Mouse (Mus musculus): Measurements from ENCODE around the gene Spata45. TPM values are rescaled to one million over a fixed set of nuclear protein-coding genes. Genes with fewer than 3 reads are reported as not detected.

The Spata45 gene
- polyA plus RNA-seq, 1 experiment from 2014 or later: not detected

DNA sequence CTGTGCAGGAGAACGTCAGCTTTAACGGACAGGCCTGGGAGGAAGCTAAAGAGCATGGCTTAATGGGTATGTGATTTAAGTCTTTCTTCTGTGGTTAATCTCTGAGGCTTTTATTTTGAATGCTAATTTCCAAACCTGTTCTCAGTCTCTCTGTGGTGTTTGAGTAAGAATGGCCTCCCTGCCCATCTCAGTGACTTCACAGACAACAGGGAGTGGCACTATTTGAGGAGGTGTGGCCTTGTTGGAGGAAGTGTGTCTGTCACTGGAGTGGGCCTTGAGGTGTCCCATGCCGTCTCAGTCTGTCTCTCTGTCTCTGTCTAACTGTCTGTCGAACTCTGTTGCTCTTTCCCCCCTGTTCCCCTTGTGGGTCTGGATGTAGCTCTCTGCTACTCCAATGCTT is 28.7 kb downstream of the Spata45 start:
- 86% methylated on average over 4 of the region's 4 CpGs for WGBS

DNA sequence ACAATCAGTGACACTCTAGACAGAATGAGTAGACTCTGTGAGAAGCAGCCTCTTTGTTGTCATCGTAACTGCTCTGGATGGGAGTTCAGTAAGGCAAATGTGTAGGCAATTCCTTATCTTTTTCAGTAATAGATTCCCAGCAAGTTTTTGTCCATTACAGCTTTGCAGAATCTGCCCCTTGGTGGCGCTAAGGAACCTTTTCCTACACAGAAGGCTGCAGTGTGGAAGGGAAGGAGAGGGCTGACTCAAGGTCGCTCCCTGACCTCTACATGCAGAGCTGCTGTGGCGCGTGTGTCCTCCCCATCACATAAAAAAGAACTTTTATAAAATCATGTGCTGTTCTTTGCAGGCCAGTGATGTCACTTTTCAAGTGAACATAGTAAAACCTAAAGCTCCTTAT is 31.9 kb downstream of the Spata45 start:
- H3K27ac ChIP-seq (replicated peaks): no peak overlapping the region
- no peaks in the 10 kb centered on the region for H3K9me3 ChIP-seq (replicated peaks)
- ATAC-seq (ENCODE audit: insufficient number of reproducible peaks, low FRiP score, low TSS enrichment, low read depth): no peak
- no peak overlapping the region for H3K4me2 ChIP-seq (replicated peaks)
- no peak overlapping the region for H3K9ac ChIP-seq
- H3K4me3 ChIP-seq (replicated peaks): no peak overlapping the region
- H3K36me3 ChIP-seq: peaks cover 59% of the 10 kb centered on the region
- no peaks in the 10 kb centered on the region for H3K27me3 ChIP-seq
- peaks cover 7% of the 10 kb centered on the region for H3K4me1 ChIP-seq
- WGBS: 84% methylated on average over 5 of the region's 5 CpGs

More for the DNA sequence above, 28.7 kb downstream of the Spata45 start:
- Histone ChIP-seq H3K4me3 (replicated peaks) (no peak overlapping the region), H3K9me3 (replicated peaks) (no peaks in the 10 kb centered on the region), H3K4me2 (replicated peaks) (no peak overlapping the region), H3K9ac (no peak overlapping the region), H3K4me1 (peaks cover 10% of the 10 kb centered on the region), H3K36me3 (peaks cover 29% of the 10 kb centered on the region), H3K27ac (replicated peaks) (no peak overlapping the region), H3K27me3 (no peaks in the 10 kb centered on the region)
- ATAC-seq (ENCODE audit: insufficient number of reproducible peaks, low FRiP score, low TSS enrichment, low read depth): no peak

DNA sequence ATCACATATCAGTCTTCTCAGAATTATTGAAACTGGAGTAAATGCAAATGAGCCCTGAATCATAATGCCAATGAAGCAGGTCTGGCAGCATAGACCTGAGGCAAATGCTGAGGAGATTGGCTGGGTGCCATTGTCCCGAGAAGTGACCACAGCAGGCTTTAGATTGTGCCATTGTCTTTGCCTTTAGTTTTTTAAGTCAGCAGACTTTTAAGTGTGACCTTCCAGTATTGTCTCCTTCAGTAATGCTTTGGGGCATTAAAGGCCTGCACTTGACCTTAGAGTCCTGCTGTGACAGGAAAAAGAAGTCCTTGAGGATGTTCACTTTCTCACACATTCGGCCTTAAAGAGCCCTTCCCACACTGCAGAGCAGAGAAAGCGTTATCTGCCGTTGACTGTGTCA is 33.8 kb downstream of the Spata45 start:
- 91% methylated on average over 4 of the region's 4 CpGs for WGBS
- Histone ChIP-seq H3K27me3 (no peaks in the 10 kb centered on the region), H3K27ac (replicated peaks) (no peak overlapping the region), H3K36me3 (peaks cover 65% of the 10 kb centered on the region), H3K9ac (no peak overlapping the region), H3K9me3 (replicated peaks) (no peaks in the 10 kb centered on the region), H3K4me1 (no peaks in the 10 kb centered on the region), H3K4me2 (replicated peaks) (no peak overlapping the region), H3K4me3 (replicated peaks) (no peak overlapping the region)
- ATAC-seq (ENCODE audit: insufficient number of reproducible peaks, low FRiP score, low TSS enrichment, low read depth): no peak

DNA sequence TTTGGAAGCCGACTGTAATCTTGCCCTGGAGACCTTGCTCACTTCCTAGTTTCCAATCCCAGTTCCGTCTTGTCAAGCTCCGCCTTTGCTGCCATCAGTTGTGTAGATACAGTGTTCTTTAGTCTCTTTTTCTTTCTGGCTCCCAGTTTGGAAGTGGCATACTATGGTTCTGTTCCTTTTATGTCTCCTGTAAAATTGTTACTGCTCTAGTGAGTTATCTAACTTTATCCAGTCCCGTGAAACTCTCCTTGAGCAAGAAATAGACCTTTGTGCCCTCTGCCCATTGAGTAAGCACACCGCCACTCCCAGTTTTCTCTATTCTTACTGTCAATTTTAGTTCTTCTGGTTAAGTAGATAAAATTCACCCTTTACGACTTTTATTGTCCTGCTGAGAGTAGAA is 35.2 kb downstream of the Spata45 start:
- Histone ChIP-seq H3K4me1 (no peaks in the 10 kb centered on the region), H3K9ac (no peak overlapping the region), H3K4me3 (replicated peaks) (no peak overlapping the region), H3K36me3 (peaks cover 58% of the 10 kb centered on the region), H3K27ac (replicated peaks) (no peak overlapping the region), H3K27me3 (no peaks in the 10 kb centered on the region), H3K9me3 (replicated peaks) (no peaks in the 10 kb centered on the region), H3K4me2 (replicated peaks) (no peak overlapping the region)
- ATAC-seq (ENCODE audit: insufficient number of reproducible peaks, low FRiP score, low TSS enrichment, low read depth): no peak
- WGBS: 88% methylated on average over 6 of the region's 6 CpGs

DNA sequence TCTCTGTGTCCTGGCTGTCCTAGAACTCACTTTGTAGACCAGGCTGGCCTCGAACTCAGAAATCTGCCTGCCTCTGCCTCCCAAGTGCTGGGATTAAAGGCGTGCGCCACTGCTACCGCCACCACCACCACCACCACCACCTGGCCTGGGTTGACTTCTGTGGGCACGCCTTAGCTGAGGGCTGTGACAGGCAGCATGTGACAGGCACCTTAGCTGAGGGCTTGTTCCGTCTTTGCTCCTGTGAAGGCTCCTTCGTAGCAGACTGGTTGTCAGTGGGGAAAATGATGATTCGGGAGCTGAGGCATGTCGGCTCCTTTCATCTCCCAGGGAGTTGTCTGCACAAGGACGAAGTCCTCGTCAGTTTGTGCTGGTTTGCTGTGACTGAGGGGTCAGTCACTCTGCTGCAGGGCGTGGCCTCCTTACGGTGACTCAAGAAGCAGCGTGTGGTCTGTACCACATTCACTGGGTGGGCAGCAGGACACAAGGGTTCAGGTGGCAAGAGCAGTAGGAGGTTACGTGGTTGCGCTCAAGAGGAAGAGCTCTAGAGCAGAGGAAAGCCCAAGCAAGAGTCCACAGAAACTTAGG is 36.0 kb downstream of the Spata45 start:
- Histone ChIP-seq H3K9me3 (replicated peaks) (no peaks in the 10 kb centered on the region), H3K27me3 (no peaks in the 10 kb centered on the region), H3K4me2 (replicated peaks) (no peak overlapping the region), H3K4me1 (no peaks in the 10 kb centered on the region), H3K9ac (no peak overlapping the region), H3K27ac (replicated peaks) (0 out of 2 replicates have a peak overlapping the region, but pooled peaks have one; percentile 17), H3K4me3 (replicated peaks) (no peak overlapping the region), H3K36me3 (peaks cover 64% of the 10 kb centered on the region)
- no peak for ATAC-seq (ENCODE audit: insufficient number of reproducible peaks, low FRiP score, low TSS enrichment, low read depth)
- 89% methylated on average over 16 of the region's 16 CpGs for WGBS

DNA sequence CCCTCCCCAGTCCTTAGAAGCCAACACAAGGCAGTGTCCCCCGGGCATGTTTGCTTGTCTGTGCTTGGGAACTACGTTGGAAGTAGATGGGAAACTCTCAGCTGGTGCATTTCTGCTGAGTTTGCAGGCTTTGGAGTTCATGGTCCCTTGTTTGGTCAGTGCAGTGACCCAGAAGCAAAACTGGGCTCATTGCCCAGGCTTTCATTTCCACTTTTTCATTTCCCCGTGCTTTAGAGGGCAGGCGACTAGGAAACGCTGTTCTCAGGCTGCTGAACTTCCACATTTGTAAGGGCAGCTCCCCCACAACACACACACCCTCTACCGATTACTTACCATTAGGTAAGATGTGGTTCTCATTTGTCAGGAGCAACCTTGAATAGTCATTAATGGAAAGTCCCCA is 36.6 kb downstream of the Spata45 start:
- Histone ChIP-seq H3K36me3 (peaks cover 61% of the 10 kb centered on the region), H3K9ac (no peak overlapping the region), H3K27me3 (no peaks in the 10 kb centered on the region), H3K9me3 (replicated peaks) (no peaks in the 10 kb centered on the region), H3K4me3 (replicated peaks) (no peak overlapping the region), H3K27ac (replicated peaks) (0 out of 2 replicates have a peak overlapping the region, but pooled peaks have one; percentile 17), H3K4me1 (no peaks in the 10 kb centered on the region), H3K4me2 (replicated peaks) (no peak overlapping the region)
- WGBS: 81% methylated on average over 6 of the region's 6 CpGs
- no peak for ATAC-seq (ENCODE audit: insufficient number of reproducible peaks, low FRiP score, low TSS enrichment, low read depth)

DNA sequence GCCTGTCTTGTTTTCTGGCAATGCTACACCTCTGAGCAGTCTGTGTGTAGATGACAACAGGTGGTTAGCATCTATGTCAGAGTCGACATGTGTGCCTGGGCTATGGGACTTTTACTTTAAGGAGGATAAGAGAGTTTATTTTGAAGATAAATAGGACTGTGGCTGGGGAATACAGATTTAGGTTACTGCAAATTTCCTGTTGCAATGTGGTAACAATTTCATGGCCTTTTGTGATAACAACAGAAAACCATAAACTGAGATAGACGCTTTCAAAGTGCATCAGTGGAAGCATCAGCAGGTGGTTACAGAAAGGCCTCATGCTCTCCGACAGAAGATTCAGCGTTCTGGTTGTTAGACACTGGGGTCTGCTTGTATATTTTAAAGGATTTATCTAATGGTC is 37.0 kb downstream of the Spata45 start:
- Histone ChIP-seq H3K27me3 (no peaks in the 10 kb centered on the region), H3K4me1 (no peaks in the 10 kb centered on the region), H3K9ac (no peak overlapping the region), H3K4me2 (replicated peaks) (no peak overlapping the region), H3K36me3 (peaks cover 62% of the 10 kb centered on the region), H3K27ac (replicated peaks) (no peak overlapping the region), H3K4me3 (replicated peaks) (no peak overlapping the region), H3K9me3 (replicated peaks) (no peaks in the 10 kb centered on the region)
- 81% methylated on average over 4 of the region's 4 CpGs for WGBS
- no peak for ATAC-seq (ENCODE audit: insufficient number of reproducible peaks, low FRiP score, low TSS enrichment, low read depth)

DNA sequence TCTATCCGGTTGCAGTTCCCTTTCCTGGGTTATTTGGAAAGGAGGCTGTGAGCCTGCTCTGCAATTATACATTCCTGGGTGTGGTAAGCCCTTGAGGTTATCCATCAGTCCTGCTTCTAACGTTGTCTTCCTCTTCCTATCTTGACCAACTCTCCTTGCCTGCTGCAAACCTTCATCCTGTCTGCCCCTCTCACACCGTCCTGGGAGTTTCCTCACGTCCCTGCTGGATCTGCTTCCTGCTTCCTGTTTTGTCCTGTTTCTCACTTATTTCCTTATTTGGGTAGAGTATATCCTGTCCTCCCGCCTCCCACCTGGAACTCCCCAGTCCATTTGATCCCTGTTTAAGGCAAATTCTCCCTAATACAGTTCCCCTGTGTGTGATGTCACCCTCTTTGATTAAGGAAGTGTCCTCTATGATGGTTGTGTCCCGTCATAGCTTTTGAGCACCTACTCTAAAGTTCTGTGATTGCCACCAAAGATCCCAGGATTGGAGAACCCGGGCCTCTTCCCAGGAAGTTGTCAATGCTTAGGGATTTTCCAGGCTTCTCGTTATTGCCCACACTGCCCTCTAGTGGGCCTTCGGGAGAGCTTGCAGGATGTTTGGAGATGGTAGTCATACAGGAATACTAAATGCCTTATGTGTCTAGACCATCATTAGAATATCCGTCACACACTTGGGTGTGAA is 38.9 kb downstream of the Spata45 start:
- Histone ChIP-seq H3K4me3 (replicated peaks) (no peak overlapping the region), H3K27me3 (no peaks in the 10 kb centered on the region), H3K36me3 (peaks cover 59% of the 10 kb centered on the region), H3K27ac (replicated peaks) (no peak overlapping the region), H3K9ac (no peak overlapping the region), H3K9me3 (replicated peaks) (no peaks in the 10 kb centered on the region), H3K4me2 (replicated peaks) (no peak overlapping the region), H3K4me1 (no peaks in the 10 kb centered on the region)
- 54% methylated on average over 10 of the region's 10 CpGs for WGBS
- ATAC-seq (ENCODE audit: insufficient number of reproducible peaks, low FRiP score, low TSS enrichment, low read depth): no peak

DNA sequence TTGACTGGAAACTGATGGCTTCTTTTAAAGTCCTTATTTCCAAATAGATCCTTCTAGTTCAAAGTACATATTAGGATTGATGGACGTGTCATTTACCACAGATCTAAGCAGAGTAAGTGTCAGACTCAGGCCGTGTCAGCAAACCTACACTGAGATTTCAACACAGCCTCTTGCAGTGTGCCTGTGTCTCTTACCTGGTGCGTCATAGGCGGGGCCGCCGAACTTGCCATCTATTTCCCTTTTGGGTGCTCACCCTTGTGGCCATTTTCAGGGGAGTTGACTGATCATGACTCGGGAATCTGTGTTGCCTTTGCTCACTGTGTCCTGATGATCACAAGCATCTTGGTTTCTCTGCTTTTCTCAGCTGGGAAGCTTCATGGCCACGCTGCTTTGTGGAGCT is 46.8 kb downstream of the Spata45 start:
- no peak overlapping the region for H3K4me3 ChIP-seq (replicated peaks)
- H3K27me3 ChIP-seq: no peaks in the 10 kb centered on the region
- H3K4me1 ChIP-seq: no peaks in the 10 kb centered on the region
- no peak overlapping the region for H3K9ac ChIP-seq
- ATAC-seq (ENCODE audit: insufficient number of reproducible peaks, low FRiP score, low TSS enrichment, low read depth): no peak
- no peak overlapping the region for H3K27ac ChIP-seq (replicated peaks)
- peaks cover 41% of the 10 kb centered on the region for H3K36me3 ChIP-seq
- 90% methylated on average over 8 of the region's 8 CpGs for WGBS
- no peak overlapping the region for H3K4me2 ChIP-seq (replicated peaks)
- H3K9me3 ChIP-seq (replicated peaks): no peaks in the 10 kb centered on the region

DNA sequence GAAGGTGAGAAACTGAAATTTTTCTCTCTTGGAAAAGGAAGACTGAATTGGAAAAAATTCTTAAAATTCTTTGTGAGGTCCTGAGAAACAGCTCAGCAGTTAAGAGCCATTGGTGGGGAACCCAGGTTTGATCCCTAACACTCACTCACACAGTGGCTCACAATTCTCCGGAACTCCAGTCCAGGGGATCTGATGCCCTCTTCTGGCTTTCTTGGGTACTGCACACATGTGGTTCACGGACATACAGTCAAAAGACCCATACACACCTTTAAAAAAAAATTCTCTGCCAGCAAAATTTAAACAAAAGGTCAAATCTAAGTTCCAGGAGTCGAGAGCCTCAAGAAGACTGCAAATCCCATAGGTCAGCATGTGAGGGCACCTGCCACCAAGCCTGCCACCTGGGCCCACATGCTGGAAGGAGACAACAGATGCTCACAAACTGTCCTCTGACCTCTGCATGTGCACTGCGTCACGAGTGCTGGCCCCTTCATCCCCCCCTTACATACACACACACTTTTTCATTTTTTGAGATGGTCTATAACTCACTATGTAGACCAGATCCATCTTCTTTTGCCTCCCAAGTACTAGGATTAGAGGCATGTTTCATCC is 48.6 kb downstream of the Spata45 start:
- H3K36me3 ChIP-seq: peaks cover 32% of the 10 kb centered on the region
- no peak overlapping the region for H3K4me2 ChIP-seq (replicated peaks)
- no peak for ATAC-seq (ENCODE audit: insufficient number of reproducible peaks, low FRiP score, low TSS enrichment, low read depth)
- 66% methylated on average over 5 of the region's 5 CpGs for WGBS
- H3K27me3 ChIP-seq: no peaks in the 10 kb centered on the region
- no peak overlapping the region for H3K27ac ChIP-seq (replicated peaks)
- H3K4me1 ChIP-seq: no peaks in the 10 kb centered on the region
- no peak overlapping the region for H3K9ac ChIP-seq
- H3K4me3 ChIP-seq (replicated peaks): no peak overlapping the region
- H3K9me3 ChIP-seq (replicated peaks): no peaks in the 10 kb centered on the region

DNA sequence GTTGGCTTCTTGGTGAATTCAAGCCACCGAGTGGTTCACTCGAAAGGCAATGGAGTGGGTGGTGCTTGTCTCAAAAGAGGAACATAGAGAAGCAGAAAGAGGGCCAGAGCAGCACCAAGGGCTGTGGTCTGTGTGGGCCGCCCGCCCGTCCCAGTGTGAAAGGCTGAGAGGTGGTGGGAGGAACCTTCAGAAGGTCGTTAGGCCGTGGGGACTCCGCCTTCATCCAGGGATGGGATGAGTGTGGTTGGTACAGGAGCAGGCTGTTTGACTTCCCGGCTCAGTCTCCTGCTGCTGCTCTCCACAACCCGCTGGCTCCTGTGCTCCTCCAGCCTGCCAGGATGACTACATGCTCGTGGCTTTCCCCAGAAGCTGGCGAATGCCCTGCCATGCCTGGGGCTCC is 49.2 kb downstream of the Spata45 start:
- no peak for ATAC-seq (ENCODE audit: insufficient number of reproducible peaks, low FRiP score, low TSS enrichment, low read depth)
- H3K36me3 ChIP-seq: peaks cover 26% of the 10 kb centered on the region
- H3K27ac ChIP-seq (replicated peaks): no peak overlapping the region
- WGBS: 79% methylated on average over 12 of the region's 12 CpGs
- no peak overlapping the region for H3K4me3 ChIP-seq (replicated peaks)
- no peak overlapping the region for H3K4me2 ChIP-seq (replicated peaks)
- no peaks in the 10 kb centered on the region for H3K9me3 ChIP-seq (replicated peaks)
- H3K27me3 ChIP-seq: no peaks in the 10 kb centered on the region
- H3K9ac ChIP-seq: no peak overlapping the region
- no peaks in the 10 kb centered on the region for H3K4me1 ChIP-seq
